Mouse (Mus musculus): Measurements from ENCODE around the gene Odf3.

The Odf3 gene

GRCm38 (mm10) chr7:140844905-140845665, 2.5 kb upstream of the Odf3 start, which contains the start of gene Scgb1c1:
Scgb1c1 (plus strand) TSS chr7:140845547.
- DNase-seq, result peak; percentile 91

GRCm38 (mm10) chr7:140845683-140846082, 1.9 kb upstream of the Odf3 start:
- no peak for DNase-seq

GRCm38 (mm10) chr7:140846676-140847075, 929 bp upstream of the Odf3 start:
- DNase-seq, result no peak

- DNase-seq, result no peak
Observed at GRCm38 (mm10) chr7:140848591-140848990, 986 bp downstream of the Odf3 start.

- no peak for DNase-seq
Observed at GRCm38 (mm10) chr7:140851916-140852315, 4.3 kb downstream of the Odf3 start.

GRCm38 (mm10) chr7:140853386-140853785, 5.8 kb downstream of the Odf3 start:
- peak; percentile 48 for DNase-seq

- DNase-seq, result no peak
Observed at GRCm38 (mm10) chr7:140854483-140854882, 6.9 kb downstream of the Odf3 start.

GRCm38 (mm10) chr7:140855181-140855580, 7.6 kb downstream of the Odf3 start:
- DNase-seq, result no peak

GRCm38 (mm10) chr7:140855860-140856784, 8.5 kb downstream of the Odf3 start, which contains the start of gene Gm45785:
Gm45785 (minus strand) TSS chr7:140856331.
- DNase-seq, result peak; percentile 88

GRCm38 (mm10) chr7:140856785-140857549, 9.4 kb downstream of the Odf3 start, which contains the start of gene Ric8a:
Ric8a (plus strand) TSS chr7:140856957.
- DNase-seq, result peak; percentile 92

- DNase-seq, result no peak
Observed at GRCm38 (mm10) chr7:140857550-140858505, 10.2 kb downstream of the Odf3 start, which contains the start of gene Bet1l. Bet1l (minus strand) TSS chr7:140857577.

- DNase-seq, result no peak
Observed at GRCm38 (mm10) chr7:140858746-140859145, 11.1 kb downstream of the Odf3 start.

GRCm38 (mm10) chr7:140859997-140860396, 12.4 kb downstream of the Odf3 start:
- DNase-seq, result no peak

GRCm38 (mm10) chr7:140860728-140861127, 13.1 kb downstream of the Odf3 start:
- no peak for DNase-seq

- DNase-seq, result no peak
Observed at GRCm38 (mm10) chr7:140864761-140865160, 17.2 kb downstream of the Odf3 start.

GRCm38 (mm10) chr7:140874224-140874623, 26.6 kb downstream of the Odf3 start:
- no peak for DNase-seq

GRCm38 (mm10) chr7:140877364-140877763, 29.8 kb downstream of the Odf3 start:
- no peak for DNase-seq

- no peak for DNase-seq
Observed at GRCm38 (mm10) chr7:140879355-140879754, 31.8 kb downstream of the Odf3 start.

GRCm38 (mm10) chr7:140880419-140880818, 32.8 kb downstream of the Odf3 start:
- peak; percentile 54 for DNase-seq

- DNase-seq, result no peak
Observed at GRCm38 (mm10) chr7:140880865-140881515, 33.4 kb downstream of the Odf3 start.
